Mouse (Mus musculus) testis, postnatal 10 days (tissue): ENCODE measurements around the gene Atp6v0e2.
"Not testable (repeated sequence)": the region's sequence is repeated elsewhere in the genome, so short reads cannot be mapped to it uniquely, and the experiment has no call there.

Experiments used
- DNase-seq: peaks from one replicate; pipeline ENCODE4 v3.0.0; 2021; ENCODE audit warnings: low spot score

Gene Atp6v0e2

GRCm38 (mm10) chr6:48537105-48537954 is at the start of gene Atp6v0e2:
Gene Atp6v0e2 (plus strand): TSS chr6:48537615.
- DNase-seq = peak; percentile 92

DNA sequence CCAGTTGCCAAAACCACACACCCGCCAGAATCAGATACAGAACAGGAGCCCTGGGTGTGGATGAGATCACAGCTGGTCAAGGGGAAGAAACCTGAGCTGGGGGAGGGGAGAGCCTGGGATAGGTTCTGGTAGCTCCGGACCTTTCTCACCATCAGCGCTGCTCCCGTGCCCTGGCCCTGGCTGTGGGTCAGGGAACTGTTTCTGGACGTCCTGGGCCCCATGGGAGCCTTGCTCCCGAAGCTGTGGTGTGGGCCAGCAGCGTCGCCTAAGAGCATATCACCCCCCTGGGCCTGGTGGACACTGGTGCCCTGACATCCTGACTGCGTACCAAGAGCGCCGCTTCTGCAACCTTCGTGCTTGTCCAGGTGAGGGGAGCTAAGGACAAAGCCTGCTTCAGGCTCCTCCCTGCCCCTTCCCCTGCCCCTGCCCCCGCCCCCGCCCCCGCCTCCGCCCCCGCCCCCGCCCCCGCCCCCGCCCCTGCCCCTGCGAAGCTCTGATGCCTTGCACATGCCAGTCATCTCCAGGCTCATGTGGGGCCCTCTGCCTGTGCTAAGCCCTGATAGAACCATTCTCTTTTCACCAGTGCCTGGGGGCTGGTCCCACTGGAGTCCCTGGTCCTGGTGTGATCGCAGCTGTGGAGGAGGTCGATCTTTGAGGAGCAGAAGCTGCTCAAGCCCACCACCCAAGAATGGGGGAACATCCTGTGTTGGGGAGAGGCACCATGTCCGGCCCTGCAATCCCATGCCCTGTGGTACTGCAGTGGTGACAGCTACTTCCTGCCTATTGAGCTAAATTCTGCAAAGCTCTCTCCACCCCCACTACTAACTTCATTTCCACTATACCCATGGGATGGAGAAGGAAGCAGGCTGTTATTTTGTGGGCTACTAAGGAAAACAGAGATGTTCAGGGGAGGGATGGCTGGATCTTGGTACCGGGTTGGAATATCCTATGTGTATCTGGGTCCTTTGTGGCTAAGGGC is 49.4 kb upstream of the Atp6v0e2 start:
- peak; percentile 43 for DNase-seq

DNA sequence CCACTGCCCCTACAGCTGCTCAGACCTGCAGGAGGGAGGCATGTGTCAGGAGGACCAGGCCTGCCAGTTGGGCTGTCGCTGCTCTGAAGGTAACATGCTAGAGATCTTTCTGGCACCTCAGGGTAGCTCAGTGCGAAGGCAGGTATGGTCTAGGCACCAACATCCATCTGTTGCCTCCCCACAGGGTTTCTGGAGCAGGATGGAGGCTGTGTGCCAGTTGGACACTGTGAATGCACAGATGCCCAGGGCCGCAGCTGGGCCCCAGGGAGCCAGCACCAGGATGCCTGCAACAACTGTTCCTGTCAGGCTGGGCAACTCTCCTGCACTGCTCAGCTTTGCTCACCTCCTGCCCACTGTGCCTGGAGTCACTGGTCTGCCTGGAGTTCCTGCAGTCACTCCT is 47.7 kb upstream of the Atp6v0e2 start:
- peak; percentile 38 for DNase-seq

DNA sequence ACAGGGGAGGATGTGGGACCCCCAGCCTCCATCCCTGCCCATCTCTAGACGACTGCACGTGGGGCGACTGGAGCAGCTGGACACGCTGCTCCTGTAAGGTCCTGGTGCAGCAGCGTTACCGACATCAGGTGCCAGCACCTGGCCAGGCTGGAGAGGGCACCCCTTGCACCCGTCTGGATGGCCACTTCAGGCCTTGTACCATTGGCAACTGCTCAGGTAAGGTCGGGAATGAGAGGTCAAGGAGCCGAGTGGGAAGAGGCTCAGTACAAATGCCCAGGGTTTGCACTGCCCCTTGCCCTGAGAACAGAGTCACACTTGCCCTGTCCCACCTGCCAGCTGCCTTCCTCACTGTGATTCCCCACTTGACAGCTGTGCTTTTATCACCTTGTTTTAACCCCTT is 46.1 kb upstream of the Atp6v0e2 start:
- DNase-seq = peak; percentile 35

- no peak for DNase-seq
Measured at GRCm38 (mm10) chr6:48493136-48493730, 44.2 kb upstream of the Atp6v0e2 start.

- no peak for DNase-seq
Measured at GRCm38 (mm10) chr6:48497521-48497920, 39.9 kb upstream of the Atp6v0e2 start.

GRCm38 (mm10) chr6:48503847-48504240 is 33.6 kb upstream of the Atp6v0e2 start:
- DNase-seq = no peak

- DNase-seq = peak; percentile 73
Measured at GRCm38 (mm10) chr6:48504241-48504854, 33.1 kb upstream of the Atp6v0e2 start.

DNA sequence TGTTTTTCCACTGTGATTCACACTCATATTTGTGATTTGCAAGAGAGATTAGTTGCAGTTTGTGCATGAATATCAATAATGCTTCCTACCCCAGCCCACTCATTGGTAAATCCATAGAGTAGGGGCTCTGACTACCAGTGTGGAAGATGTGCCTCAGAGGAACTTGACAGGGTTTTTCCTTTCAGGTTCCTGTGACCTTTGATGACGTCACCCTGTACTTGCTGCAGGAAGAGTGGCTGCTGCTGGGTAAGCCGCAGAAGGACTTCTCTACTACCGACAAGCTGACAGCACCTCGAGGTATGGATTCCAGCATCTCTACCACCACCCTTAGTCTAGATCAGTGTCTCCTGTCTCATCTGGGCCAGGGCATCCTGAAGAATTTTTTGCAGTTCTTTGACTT is 29.3 kb upstream of the Atp6v0e2 start:
- no peak for DNase-seq

DNA sequence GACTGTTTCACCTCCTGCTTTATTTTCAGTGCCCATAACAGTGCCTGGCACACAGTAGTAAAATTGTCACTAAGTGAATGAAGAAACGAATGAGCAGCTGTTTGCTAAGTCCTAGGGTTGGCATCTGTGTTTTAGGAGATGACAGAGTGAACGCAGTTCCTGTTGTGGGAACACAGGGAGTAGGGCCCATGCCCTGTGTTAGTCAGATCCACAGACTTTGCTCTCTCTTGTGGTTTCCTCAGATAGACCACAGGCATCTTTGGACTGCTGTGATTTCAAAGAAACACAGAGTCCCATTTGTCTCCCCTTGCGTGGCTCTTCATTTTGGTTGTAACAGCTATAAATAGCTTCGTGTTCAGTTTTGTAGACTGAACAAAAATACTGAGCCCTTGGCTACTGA is 27.0 kb upstream of the Atp6v0e2 start:
- no peak for DNase-seq

DNA sequence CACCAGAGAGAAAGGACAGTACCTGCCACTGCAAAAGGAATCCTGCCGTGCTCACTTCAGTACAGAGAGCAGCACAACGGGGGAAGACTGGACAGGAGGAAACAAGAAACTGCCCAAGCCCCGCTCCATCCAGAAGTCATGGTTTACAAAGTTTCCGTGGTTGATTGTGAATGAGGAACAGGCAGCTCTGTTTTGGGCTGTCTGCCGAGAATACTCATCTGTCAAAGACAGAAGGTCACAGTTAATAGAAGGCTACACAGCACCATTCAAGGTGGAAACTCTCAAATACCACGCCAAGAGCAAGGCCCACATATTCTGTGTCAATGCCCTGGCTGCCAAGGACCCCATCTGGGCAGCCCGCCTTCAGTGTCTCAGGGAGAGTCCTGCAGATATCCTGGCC is 25.6 kb upstream of the Atp6v0e2 start:
- DNase-seq = no peak

- not testable (repeated sequence) for DNase-seq
Measured at GRCm38 (mm10) chr6:48524882-48525281, 12.5 kb upstream of the Atp6v0e2 start.

- no peak for DNase-seq
Measured at GRCm38 (mm10) chr6:48527901-48528300, 9.5 kb upstream of the Atp6v0e2 start.

GRCm38 (mm10) chr6:48529261-48529660 is 8.2 kb upstream of the Atp6v0e2 start:
- no peak for DNase-seq

GRCm38 (mm10) chr6:48529871-48530440 is 7.5 kb upstream of the Atp6v0e2 start:
- no peak for DNase-seq

GRCm38 (mm10) chr6:48530862-48531261 is 6.6 kb upstream of the Atp6v0e2 start:
- DNase-seq = no peak

GRCm38 (mm10) chr6:48533475-48533874 is 3.9 kb upstream of the Atp6v0e2 start:
- no peak for DNase-seq

GRCm38 (mm10) chr6:48534913-48535312 is 2.5 kb upstream of the Atp6v0e2 start:
- DNase-seq = no peak

- no peak for DNase-seq
Measured at GRCm38 (mm10) chr6:48536091-48536490, 1.3 kb upstream of the Atp6v0e2 start.

GRCm38 (mm10) chr6:48538841-48539737 is 1.7 kb downstream of the Atp6v0e2 start:
- DNase-seq = peak; percentile 86
